Mouse (Mus musculus) heart, adult 18-20 months (tissue): ENCODE measurements at regions not wholly inside any gene's neighbourhood (a gene's known extent, or its start where the extent isn't known, plus 50 kb on each side); places are given as distances from the start of the nearest gene placed in this dataset.
"Not testable (repeated sequence)": the region's sequence is repeated elsewhere in the genome, so short reads cannot be mapped to it uniquely, and the experiment has no call there.

Experiments used
- DNase-seq, 2 experiments: peaks; one replicate each; pipeline ENCODE4 v3.0.0; 2021 to 2022; ENCODE audit warnings: mixed read lengths in 1 of 2

DNA sequence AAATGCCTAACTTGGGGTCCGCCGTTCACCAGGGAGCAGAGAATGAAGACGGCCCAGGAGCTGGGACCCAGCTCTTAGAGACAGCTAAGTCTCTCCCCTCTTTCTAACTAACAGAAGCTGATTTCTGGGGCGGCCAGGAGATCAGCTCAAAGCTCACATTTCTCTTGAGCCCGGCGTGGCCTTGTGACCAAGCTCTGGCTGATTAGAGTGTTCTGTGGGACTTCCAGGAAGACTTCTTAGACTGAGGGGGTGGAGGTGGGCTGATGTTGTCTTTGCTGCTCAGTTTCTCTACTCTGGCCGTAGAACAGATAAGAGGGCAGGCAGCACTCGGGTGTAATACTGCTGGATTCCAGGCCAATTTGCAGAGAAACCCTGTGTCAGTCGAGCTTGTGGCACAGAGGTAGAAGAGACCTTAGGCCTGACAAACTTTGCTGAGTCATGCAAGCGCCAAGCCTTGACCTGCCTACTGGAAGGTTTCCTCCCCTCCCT lies 96.5 kb upstream of the Map3k1 start:
- DNase-seq, result peak; percentile 33 to 46

DNA sequence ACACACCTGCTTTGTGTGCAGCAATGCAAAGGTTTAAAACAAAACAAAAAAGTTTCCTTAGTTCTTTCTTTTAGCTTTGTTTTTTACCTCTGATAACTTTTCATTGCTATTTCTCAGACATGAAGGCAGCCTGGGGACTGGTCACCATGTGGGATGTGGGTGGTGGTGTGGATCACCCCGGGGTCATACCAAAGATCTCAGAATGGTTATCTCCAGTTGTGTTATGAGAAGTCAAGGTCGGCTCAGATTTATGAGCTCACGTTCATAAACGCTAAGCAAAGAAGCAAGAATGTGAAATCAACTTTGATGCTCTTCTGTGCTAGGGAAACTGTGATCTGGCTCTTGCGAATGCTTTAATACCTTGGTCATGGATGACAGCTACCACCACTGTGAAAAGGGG lies 102.3 kb upstream of the Map3k1 start:
- no peak for DNase-seq

DNA sequence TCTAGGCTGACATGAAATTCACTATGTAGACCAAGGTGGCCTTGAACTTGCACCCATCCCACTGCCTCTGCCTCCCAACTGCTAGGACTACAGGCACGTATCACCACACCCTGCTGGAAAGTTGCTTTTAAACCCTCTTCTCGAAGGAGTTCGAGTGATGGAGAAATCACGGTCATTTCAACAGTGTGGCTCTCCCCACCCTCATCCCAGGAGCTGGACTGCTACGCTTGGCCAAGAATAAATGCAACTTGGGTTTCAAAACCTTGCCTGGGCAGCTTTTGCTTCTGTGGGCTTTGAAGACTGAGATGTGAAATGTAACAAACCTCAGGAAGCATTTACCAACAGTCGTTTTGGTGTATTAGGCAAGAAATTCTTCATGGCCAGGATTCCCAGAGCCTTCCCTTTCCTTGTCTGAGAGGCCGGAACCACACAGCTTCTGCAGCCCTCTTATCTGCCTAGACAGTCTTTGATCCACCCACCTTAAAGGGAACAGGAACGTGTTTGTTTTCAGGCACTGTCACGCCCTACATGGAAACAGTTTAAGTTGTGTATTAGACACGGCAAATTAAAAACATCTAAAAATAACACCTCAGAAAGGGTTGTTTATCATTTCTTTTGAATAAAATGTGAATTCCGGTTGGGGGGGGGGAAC lies 103.0 kb upstream of the Map3k1 start:
- peak in 1 of 2 experiments; percentile 15 for DNase-seq

DNA sequence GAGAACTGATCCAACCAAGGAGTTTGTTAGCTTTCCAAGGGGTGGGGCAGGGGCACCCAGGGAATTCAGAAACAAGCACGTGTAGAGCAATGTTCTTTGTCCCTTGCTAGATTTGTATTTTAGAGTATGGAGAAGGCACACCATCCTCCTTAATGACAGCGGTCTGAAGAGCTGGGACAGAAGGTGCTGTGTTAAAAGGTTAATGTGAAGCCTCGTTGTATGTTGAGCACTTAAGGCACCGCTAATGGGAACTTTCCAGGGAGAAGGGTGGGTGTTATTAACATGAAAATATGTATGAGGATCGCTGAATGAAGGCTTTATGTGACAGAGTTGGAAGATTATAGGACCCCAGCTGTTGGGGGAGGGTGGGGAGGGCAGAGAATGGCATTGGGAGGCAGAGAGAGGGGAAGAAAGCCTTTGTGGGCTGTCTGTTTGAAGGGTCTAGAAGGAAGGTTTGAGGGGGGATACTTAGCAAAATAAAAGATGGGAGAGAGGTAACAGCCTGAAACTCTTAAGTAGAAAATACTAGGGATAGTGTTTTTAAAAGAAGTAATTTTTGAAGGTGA lies 105.6 kb upstream of the Map3k1 start:
- DNase-seq, result no peak

DNA sequence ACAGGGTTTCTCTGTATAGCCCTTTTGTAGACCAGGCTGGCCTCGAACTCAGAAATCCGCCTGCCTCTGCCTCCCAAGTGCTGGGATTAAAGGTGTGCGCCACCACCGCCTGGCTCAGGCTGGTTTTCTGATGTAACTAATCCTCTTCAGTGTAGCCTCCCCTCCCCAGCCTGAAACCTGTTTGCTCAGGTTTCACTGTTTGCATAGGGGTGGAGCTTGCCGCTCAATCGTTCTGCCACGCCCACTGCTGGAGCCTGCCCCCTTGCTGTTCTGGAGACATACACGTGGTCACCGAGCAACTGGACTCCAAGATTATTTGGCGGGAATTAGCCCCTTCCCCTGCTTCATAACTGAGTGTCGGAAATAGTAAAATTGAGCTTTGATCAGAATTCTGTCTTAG lies 110.6 kb upstream of the Map3k1 start:
- DNase-seq, result not testable (repeated sequence)

DNA sequence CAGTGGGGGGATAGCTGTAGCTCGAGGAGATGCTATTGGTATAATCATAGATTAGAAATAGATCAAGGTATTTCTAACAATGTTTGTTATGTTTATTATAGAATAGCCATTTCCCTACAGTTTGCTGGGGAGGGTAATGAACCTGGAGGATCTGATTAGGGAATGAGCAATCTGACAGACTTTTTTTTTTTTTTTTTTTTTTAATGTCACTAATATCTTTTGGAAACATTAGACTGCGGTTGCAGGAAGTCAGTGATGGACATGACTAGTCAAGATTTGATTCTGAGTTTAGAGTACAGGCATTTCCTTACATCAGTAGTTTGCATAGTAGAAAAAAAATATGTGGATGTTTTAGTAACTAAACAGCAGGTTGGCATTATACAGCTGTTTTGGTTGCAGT lies 111.7 kb upstream of the Map3k1 start:
- no peak for DNase-seq

DNA sequence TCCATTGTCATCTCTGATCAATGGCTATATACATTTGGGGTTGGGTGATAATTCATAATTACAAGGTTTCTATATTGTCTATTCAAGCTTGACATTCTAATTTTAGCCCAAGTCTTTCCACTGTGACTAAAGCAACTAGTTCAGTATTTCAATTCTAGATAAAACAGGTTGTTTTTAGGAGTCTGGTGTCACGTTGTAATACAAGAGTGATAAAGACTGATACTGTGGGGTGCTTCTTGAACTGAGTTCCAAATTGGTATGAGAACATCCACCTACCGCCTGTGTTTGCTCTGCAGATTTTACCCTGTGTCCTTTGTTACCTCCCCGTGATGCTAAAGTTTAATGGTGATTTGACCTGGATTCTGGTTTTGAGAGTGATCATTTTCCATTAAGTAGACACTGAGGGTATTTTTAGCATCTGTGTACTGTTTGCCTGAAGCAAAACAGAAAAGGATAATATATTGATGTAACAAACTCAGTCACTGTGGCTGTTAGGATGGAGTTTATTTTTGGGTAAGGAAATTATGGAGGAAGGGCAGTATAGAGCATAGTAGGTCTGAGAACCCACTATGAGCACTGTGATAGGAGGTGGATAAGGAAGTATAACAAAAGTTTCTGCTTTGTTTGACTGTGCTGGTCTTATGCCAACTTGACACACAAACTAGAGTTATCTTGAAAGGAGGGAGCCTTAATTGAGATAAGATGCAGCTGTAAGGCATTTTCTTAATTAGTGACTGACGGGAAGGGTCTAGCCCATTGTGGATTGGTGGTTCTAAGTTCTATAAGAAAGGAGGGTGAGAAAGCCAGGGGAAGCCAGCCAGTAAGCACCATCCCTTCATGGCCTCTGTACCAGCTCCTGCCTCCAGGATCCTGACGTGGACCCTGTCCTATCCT lies 112.6 kb upstream of the Map3k1 start:
- no peak for DNase-seq

DNA sequence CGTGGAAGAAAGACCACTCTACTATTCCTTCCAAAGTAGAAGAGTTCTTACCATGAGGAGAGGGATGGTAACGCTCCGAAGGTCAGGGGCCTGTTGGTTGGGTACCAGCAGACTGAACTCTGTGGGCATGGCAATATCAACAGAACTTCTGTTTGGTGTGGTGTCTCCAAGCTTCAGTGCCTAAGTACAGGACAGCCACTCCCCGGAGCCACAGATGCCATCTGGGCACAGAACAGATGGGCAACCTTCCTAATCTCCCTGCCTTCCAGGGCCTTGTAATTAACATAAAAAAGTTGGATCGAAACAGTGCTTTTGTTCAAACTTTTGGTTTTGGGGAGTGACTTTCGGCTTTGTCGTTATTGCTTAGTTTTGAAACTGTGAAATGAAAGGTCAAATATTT lies 116.6 kb upstream of the Map3k1 start:
- no peak for DNase-seq

DNA sequence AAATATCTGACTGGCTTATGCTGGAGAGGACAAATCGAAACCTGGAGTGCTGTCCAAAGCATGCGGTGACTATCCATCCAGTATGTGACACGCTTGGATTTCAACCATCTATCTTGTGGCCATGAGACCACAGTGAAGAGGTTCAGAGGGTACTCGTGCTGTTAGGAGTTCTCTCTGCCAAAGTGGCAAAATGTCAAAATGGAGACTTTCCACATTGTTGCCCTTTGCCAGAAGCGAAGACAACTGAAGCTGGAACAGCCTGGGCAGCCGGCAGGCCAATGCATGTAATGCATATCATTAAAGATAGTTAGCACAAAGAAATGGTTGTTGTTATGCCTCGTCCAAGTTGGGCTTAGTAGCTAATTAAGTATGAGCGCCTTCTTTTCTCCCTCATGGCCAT lies 118.0 kb upstream of the Map3k1 start:
- no peak for DNase-seq

DNA sequence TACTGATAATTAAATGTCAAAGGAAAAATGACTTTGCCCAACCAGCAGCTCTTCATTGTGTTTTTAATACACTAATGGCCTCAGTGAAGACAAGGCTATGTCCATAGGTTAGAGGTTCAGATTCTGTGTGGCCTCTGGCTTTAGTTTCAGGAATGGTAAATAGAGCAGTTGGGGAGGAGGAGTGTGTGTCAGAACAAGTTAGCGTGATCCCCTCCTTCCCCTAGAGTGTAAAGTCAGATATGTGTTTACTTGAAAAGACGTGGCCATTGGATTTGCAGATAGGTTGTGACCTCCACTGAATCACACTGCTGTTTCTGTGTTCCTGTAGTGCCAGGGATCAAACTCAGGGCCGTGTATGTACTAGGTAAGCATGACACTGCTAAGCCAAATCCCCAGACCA lies 118.7 kb upstream of the Map3k1 start:
- no peak for DNase-seq

DNA sequence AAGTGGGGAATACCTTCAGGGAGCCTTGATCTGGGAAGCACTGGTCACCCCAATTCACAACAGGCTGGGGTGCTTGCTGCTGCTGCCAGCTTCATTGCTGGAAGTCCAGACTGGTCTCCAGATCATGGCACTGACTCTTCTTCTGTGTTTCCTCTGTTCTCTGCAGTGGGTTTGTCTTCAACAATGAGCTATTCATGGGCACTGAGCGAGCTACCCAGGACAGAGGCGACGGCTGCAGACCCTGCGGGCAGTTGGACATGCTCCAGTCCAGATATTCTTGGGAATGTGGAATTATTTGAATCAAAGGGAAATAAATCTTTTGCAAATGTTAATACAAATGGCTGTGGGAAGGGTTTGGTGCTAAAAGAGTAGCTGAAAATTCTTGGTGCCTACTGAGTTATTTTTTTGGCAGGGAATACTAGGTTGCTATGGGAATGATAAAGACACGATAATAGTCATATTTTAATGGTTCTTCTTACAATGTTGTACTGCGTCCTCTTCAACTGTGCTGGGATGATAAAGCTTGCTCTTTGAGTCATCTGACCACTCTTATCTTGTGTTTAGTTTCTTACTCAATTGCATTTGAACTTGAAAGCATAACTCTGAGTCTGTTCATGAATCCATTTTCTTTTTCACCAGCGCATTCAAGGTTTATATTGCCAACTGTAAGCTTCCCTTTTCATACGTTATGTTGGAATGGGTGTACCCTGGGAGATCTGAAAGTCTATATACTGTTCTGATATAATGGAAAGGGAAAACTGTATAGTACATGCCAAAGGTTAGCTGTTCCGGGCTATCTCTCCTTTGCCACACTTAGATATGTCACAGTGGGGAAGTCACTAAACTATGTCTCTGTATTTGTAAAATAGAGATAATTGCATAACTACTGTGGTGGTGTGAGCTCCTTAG lies 120.1 kb upstream of the Map3k1 start:
- no peak for DNase-seq

DNA sequence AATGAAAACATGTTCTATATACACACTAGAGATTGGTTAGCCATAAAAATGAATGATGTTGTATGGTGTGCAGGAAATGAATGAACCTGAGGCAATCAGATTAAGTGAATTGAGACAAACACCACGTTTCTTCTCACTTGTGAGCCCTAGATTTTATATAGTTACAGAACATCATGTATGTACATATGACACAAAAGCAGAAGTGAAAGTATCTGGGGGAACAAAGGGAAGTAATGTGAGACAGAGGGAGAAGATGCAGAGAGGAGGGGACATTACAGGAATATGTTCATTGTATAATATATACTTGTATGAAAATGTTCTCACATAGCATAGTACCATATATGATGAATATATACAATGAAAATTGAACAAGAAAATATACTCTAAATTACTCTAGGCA lies 121.1 kb upstream of the Map3k1 start:
- no peak for DNase-seq

DNA sequence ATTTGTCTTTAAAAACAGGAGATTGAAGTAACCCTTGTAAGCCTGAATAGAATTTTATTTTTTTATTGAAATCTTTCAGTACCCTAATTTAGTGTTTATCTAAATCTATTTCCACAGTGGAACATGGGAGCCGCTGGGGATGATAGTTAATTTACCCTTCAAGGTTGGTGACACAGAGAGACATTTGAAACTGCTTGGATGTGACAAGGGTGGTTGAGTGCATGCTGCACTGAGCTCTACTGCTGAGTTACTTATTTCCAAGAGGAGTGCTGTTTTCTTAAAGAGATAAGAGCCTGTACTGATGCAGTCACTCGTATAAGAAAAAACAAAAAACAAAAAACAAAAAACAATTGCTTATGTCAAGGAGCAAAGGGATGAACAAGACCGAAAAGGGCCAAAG lies 123.7 kb upstream of the Map3k1 start:
- no peak for DNase-seq

DNA sequence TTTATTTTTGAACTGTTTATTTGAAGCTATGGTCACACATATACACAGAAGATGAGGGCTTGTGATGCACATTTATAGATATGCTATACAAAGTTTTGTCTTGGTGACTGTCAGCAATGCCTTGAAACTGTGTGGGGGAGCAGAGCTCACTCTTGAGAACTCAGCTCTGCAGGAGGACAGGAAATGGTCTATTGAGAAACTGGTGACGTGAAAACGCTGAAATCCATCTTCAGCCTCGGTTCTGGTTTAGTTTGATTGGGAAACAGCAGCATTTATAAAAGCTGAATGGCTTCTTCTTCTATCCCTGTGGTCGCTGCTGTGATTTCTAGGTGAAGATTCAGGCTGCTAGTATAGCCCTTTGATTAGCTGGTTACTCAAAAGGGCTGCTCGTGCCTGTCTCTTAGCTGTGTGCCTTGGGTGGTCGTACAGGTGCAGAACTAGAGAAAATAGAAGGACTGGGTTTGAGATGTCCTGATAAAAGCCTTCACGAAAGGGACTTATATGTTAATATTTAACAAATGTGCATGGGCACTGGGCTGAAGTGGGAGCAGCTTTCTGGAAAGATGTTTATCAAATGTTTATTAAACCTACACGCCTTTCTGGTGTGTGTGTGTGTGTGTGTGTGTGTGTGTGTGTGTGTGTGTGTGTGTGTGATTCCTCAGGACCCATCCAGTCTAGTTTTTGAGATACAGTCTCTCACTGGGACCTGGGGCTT lies 124.9 kb upstream of the Map3k1 start:
- peak in 1 of 2 experiments; percentile 38 for DNase-seq

DNA sequence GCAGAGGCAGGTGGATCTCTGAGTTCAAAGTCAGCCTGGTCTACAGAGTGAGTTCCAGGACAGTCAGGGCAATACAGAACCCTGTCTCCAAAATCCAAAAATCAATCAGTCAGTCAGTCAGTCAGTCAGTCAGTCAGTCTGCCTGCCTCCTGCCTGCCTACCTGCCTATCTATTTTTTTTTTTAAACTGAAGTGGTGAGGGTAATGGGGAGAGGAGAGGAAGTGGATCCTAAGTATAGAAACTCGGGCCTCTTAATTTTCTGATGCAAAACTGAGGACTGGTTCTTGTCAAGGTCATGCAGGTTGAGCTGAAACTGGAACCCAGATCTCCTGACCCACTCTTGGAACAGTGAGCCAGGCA lies 126.9 kb upstream of the Map3k1 start:
- DNase-seq, result no peak

DNA sequence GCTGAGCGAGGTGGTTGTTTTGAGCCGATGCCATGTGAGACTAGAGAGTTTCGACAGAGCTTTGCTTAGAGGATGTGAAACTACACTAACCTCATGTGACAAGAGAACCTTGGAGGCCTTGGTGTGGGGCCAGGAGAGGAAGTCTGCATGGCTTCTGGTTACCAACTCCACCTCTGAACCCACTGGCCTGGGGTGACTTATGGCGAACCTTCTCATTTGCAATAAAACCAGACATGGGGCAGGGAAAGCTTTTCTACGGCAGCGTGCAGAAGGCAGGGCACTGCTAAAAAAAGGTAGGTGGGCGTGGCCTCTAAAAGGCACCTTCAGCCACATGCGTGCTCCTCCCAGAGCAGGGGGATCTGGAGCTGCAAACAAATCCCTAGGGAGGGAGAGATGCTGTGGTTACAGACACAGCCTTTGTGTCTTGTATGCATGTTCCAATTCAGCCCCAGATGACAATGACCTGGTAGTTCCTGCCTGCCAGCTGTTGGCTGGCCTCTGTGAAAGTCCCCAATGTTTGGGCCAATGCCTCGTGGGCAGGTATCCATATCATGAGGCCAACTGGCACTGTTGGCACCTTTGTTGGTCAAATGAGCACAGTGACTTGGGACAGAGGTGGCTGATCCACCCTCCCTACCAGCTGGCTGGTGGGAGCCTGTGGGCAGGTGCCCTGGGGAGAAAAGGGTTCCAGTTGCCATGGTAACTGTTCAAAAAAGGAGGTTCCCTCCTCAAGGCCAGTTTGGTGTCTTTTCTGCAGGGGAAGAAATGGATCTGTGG lies 127.5 kb upstream of the Map3k1 start:
- DNase-seq, result peak; percentile 84 to 87

DNA sequence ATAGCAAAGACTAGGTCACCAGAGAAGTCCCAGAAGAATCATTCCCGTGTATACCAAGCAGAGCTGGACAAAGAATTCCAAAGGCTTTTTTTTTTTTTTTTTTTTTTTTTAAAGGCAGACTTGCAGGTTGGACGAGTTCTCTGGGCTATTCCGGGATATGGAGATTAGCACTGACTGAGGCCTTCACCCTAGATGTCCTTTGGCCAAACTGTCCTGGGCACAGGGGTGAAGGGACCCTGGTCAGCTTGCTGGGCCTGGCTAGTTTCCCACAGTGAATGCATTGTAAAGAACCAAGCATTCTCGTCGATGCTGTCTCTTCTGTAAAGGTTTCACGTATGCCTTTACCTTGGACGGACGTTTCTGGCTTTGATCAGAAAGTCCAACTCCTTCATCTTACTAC lies 128.2 kb upstream of the Map3k1 start:
- peak; percentile 35 to 62 for DNase-seq

DNA sequence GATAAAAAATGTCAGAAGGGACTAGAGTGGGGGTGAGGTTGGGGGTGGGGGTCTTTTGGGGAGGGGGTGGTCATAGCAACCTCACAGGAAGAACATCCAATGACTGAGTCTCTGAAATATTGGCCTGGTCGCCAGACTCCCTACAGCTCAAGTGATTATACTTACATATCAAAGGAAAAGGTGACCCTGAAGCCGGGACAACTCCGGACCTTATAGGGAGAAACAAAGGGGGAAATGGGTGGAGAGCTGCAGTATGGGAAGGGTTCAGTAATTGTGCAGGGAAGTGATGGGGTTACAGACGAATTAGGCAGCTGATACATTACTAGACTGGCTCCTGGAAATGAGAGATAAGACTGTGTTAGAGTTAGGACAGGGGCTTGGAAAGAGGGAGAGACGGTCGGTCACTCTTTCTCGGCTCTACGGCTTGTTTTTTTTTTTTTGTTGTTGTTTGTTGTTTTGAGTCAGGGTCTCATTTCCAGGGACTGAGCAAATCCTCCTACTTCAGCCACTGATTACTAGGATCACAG lies 130.2 kb upstream of the Map3k1 start:
- DNase-seq, result no peak

DNA sequence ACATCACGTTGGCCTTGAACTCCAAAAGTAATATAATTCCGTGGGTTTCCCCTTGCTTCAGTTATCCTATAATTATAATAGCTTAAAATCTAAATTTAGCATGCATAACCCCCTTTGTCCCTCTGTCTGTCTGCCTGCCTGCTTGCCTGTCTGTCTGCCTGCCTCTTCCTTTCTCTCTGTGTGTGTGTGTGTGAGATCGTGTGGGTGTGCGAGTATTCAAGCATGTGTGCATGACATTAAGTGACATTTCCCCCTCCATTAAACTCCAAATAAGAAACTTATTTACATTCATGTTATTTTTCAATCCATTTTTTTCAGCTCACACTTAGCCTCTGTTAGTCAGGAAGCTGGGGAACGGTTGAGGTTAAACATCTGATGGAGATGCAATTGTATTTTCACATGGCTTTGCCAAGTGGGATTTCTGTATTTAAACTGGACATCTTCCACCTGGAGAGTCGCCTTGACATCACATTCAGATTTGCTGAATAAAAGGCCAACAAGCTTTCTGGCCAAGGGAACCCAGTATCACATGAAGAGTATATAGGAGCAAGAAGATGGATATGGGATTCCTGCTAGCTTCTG lies 130.8 kb upstream of the Map3k1 start:
- no peak for DNase-seq

DNA sequence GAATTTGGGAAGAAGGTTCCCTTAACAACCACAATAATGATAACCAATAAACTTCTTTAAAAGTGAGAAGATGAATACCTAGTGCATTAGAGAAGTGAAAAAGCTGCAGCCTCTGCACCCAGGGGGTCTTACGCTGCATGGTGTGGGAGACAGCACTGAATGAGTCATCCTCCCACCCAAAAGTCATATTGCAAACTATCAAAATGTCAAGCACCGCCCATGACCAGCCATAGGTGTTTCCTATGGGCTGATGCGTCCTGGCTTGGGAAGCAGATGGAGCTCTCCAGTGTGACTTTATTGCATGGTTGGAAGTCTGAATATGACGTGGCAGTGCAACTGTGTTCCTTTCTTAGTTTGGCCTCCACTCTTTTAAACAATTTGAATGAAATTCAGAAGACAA lies 131.5 kb upstream of the Map3k1 start:
- no peak for DNase-seq
